Comparison of ENCODE assay signal across 8 mouse cellular contexts in the genomic region with DNA sequence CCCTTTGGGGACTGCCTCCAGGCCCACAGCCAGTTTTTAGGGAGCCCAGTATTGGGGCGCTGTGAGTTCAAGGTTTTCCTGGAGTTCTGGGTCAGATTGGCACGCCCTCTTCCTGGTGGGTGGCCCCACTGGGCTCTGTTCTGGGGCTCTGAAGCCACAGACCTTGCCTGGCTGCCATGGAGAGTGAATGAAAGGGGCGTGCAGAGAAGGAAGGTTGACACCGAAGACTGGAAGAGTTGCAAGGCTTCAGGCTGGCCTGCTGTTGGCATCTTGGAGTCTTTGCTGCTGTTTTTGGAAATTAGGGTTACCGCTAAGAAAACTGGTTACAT. TPM values are rescaled to one million over a fixed set of nuclear protein-coding genes. Genes with fewer than 3 reads are reported as not detected.
DNase-seq lines count a peak whose midpoint lies in the region; ATAC-seq and TF ChIP-seq lines count a peak whose summit lies in the region.

No protein-coding gene starts in this region.

- H3K4me2 ChIP-seq in limb, embryonic 13.5 days (replicated peaks) = peak overlapping the region; percentile 92
- peak overlapping the region; percentile 75 for H3K4me2 ChIP-seq in stomach, postnatal 0 days (replicated peaks; ENCODE audit: low read depth)

- peak overlapping the region; percentile 67 for H3K4me3 ChIP-seq in heart, embryonic 10.5 days
- peak overlapping the region; percentile 66 for H3K4me3 ChIP-seq in limb, embryonic 13.5 days
- H3K4me3 ChIP-seq in stomach, postnatal 0 days (ENCODE audit: low read depth, low read length) = peak overlapping the region; percentile 45

- H3K27me3 ChIP-seq in heart, embryonic 10.5 days (ENCODE audit: insufficient read depth, poor library complexity, severe bottlenecking) = peaks cover 56% of the 10 kb centered on the region
- H3K27me3 ChIP-seq in limb, embryonic 13.5 days = peaks cover 48% of the 10 kb centered on the region
- H3K27me3 ChIP-seq in stomach, postnatal 0 days (ENCODE audit: control insufficient read depth, insufficient read depth, low read length) = no peaks in the 10 kb centered on the region

- no peaks in the 10 kb centered on the region for H3K36me3 ChIP-seq in heart, embryonic 10.5 days
- no peaks in the 10 kb centered on the region for H3K36me3 ChIP-seq in limb, embryonic 13.5 days
- no peaks in the 10 kb centered on the region for H3K36me3 ChIP-seq in stomach, postnatal 0 days (ENCODE audit: control insufficient read depth, insufficient read depth, low read length)

- peak overlapping the region; percentile 76 for H3K9ac ChIP-seq in limb, embryonic 13.5 days
- H3K9ac ChIP-seq in stomach, postnatal 0 days (ENCODE audit: low read length) = peak overlapping the region; percentile 48; the same call in 1 of the 2 replicates

- no peak for TF ChIP-seq EP300 in stomach, postnatal 0 days (optimal IDR thresholded peaks at IDR 0.05)

- peak overlapping the region; percentile 69 for H3K27ac ChIP-seq in heart, embryonic 10.5 days
- H3K27ac ChIP-seq in limb, embryonic 13.5 days = no peak overlapping the region
- no peak overlapping the region for H3K27ac ChIP-seq in stomach, postnatal 0 days (replicated peaks)

- intact Hi-C loops in heart, postnatal 14 days (cut with DNase I) = no loop called here

- no peak for TF ChIP-seq CTCF in stomach, postnatal 0 days (IDR thresholded peaks at IDR 0.05; ENCODE audit: low read depth)

- DNase-seq in heart, embryonic 10.5 days (ENCODE audit: low spot score) = no peak
- no peak for DNase-seq in heart, postnatal 14 days
- peak; percentile 41 for DNase-seq in right cerebral cortex, postnatal 25 days
- no peak for DNase-seq in right cerebral cortex, postnatal 36 days (ENCODE audit: low spot score in 2 of 2)
- DNase-seq in stomach, postnatal 0 days (ENCODE audit: low spot score) = no peak
- no peak for DNase-seq in adrenal gland, postnatal 36 days

- H3K4me1 ChIP-seq in heart, embryonic 10.5 days = peaks cover 6% of the 10 kb centered on the region
- H3K4me1 ChIP-seq in limb, embryonic 13.5 days = peaks cover 5% of the 10 kb centered on the region; the same call in 1 of the 2 replicates
- no peaks in the 10 kb centered on the region for H3K4me1 ChIP-seq in stomach, postnatal 0 days (replicated peaks; ENCODE audit: control insufficient read depth, insufficient read depth)

- 41% methylated on average over 5 of the region's 5 CpGs for WGBS in heart, embryonic 10.5 days
- WGBS in limb, embryonic 13.5 days = 32% methylated on average over 5 of the region's 5 CpGs
- 39% methylated on average over 5 of the region's 5 CpGs for WGBS in stomach, postnatal 0 days

- no peaks in the 10 kb centered on the region for H3K9me3 ChIP-seq in heart, embryonic 10.5 days
- H3K9me3 ChIP-seq in limb, embryonic 13.5 days = no peaks in the 10 kb centered on the region
- H3K9me3 ChIP-seq in stomach, postnatal 0 days (ENCODE audit: control insufficient read depth, low read length) = no peaks in the 10 kb centered on the region

- ATAC-seq in limb, embryonic 13.5 days (ENCODE audit: low FRiP score, low read depth) = 0 out of 2 replicates have a peak, but pooled peaks have one; percentile 15
- ATAC-seq in stomach, postnatal 0 days (ENCODE audit: low FRiP score, low TSS enrichment) = no peak
- ATAC-seq in inflammation-experienced regulatory T-cells, adult 6 months = no peak

RNA-seq across cellular contexts. Expression of a gene that starts 0.6 kb away (rescaled TPM):
- polyA plus RNA-seq in heart, embryonic 10.5 days (2016; fragmentation: Nextera tagmentation; extraction: Ambion mirVana) = 0.32 and 0.33 TPM in 2 replicates
- not detected for total RNA-seq in heart, postnatal 14 days (2021)
- 4.9 and 6.3 TPM in 2 replicates for polyA plus RNA-seq in limb, embryonic 13.5 days (2015; fragmentation: Nextera tagmentation; extraction: Ambion mirVana)
- polyA plus RNA-seq in stomach, postnatal 0 days (2015; fragmentation: Nextera tagmentation; extraction: Ambion mirVana) = 11.0 and 11.2 TPM in 2 replicates
- not detected for polyA plus RNA-seq in inflammation-experienced regulatory T-cells, adult 6 months (2017; shearing (Covaris generic))
- under 1 TPM; 0.16 to 0.66 TPM for total RNA-seq in adrenal gland, postnatal 36 days (2021)

RNA-seq across cellular contexts. Expression of a gene that starts 33.8 kb away (rescaled TPM):
- polyA plus RNA-seq in heart, embryonic 10.5 days (2016; fragmentation: Nextera tagmentation; extraction: Ambion mirVana) = 20.8 and 24.1 TPM in 2 replicates
- 10 to 100 TPM; 10.8 to 10.9 TPM for total RNA-seq in heart, postnatal 14 days (2021)
- 23.8 and 23.9 TPM in 2 replicates for polyA plus RNA-seq in limb, embryonic 13.5 days (2015; fragmentation: Nextera tagmentation; extraction: Ambion mirVana)
- 8.9 and 9.4 TPM in 2 replicates for polyA plus RNA-seq in stomach, postnatal 0 days (2015; fragmentation: Nextera tagmentation; extraction: Ambion mirVana)
- polyA plus RNA-seq in inflammation-experienced regulatory T-cells, adult 6 months (2017; shearing (Covaris generic)) = 10 to 100 TPM; 16.6 to 25.3 (median 22.1) TPM
- 10 to 100 TPM; 15.7 to 20.9 TPM for total RNA-seq in adrenal gland, postnatal 36 days (2021)
